Mouse (Mus musculus) cerebellum, adult 18-20 months (tissue): Measurements from ENCODE around the gene Lrfn3.

Experiments
- DNase-seq, 2 experiments: peaks; one replicate each; pipeline ENCODE4 v3.0.0; 2021

Lrfn3 gene

DNA sequence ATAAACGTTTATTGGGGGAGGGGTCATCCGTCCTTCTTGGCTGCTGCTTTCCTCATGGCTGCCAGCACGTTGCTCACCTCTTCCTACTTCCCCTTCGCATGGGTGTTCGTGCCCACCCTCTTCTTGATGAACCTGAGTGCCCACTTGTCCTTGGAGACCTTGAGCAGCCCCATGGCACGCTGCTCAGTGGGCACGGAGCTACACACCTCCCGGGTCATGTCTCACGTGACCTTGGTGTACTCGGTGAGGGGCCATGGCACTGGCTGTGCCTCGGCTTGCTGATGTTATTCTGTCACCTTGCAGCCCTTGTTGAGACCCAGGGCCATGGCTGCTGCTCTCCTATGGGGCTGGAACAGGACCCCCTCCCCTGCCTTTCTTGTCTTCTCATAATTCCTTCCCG, 52.4 kb downstream of the Lrfn3 start:
- no peak for DNase-seq

DNA sequence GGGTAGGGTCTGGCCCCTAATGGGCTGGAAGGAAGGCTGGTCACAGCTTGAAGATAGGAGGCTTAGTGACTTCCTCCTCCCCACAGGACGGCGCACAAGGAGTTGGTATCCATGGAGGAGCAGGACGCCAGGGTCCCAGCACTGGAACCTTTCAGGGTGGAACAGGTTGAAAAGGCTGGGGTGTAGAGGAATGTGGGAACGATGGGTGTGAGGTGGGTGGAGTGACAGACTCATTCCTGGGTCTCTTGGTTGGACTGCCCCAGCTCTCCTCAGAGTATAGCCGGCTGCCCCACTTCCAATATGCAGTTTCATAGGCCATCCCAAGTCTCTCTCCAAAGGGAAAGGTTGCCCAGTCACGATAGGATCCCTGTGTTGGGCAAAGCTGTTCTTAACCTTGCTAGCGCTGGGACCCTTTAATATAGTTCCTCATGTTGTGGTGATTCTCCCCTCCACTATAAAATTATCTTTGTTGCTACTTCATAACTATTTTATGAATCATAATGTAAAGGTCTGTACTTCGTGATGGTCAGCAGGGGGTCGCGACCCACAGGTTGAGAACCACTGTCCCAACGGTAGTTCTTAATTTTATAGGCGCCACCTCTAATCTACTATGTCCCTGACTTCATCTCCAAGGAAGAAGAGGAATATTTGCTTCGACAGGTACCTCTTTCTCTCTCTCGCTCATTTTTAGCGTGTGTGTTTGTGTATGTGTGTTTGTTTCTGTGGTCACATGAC, 53.0 kb downstream of the Lrfn3 start:
- no peak for DNase-seq

GRCm38 (mm10) chr7:30308076-30309005, 54.2 kb downstream of the Lrfn3 start, which contains the start of gene Alkbh6:
Alkbh6 (plus strand) TSS chr7:30308717.
- peak; percentile 91 to 99 for DNase-seq

- peak in 1 of 2 experiments; percentile 33 for DNase-seq
Measured at GRCm38 (mm10) chr7:30306083-30306779, 56.3 kb downstream of the Lrfn3 start.
